ENCODE assay signal across 8 mouse cellular contexts in genomic region chr17:84187727-84188373, GRCm38 (mm10). TPM values are rescaled to one million over a fixed set of nuclear protein-coding genes. Genes with fewer than 3 reads are reported as not detected.
DNase-seq lines count a peak whose midpoint lies in the region; ATAC-seq lines count a peak whose summit lies in the region.

Gene Zfp36l2 (minus strand): TSS chr17:84187947.

- H3K4me1 ChIP-seq in intestine, embryonic 16.5 days (ENCODE audit: control insufficient read depth, insufficient read depth, low read length) = peaks cover 23% of the 10 kb centered on the region
- H3K4me1 ChIP-seq in midbrain, embryonic 10.5 days = peaks cover 56% of the 10 kb centered on the region

- peak within 1 kb of the TSS; percentile 100 for H3K27ac ChIP-seq in intestine, embryonic 16.5 days (ENCODE audit: low read length)
- peak within 1 kb of the TSS; percentile 98 for H3K27ac ChIP-seq in midbrain, embryonic 10.5 days (replicated peaks)

- no peaks in the 10 kb centered on the region for H3K9me3 ChIP-seq in intestine, embryonic 16.5 days (ENCODE audit: control insufficient read depth, low read length)
- no peaks in the 10 kb centered on the region for H3K9me3 ChIP-seq in midbrain, embryonic 10.5 days (replicated peaks)

- peak within 1 kb of the TSS; percentile 94 for H3K4me3 ChIP-seq in intestine, embryonic 16.5 days (ENCODE audit: low read length)
- H3K4me3 ChIP-seq in midbrain, embryonic 10.5 days = peak within 1 kb of the TSS; percentile 95

- H3K36me3 ChIP-seq in intestine, embryonic 16.5 days (ENCODE audit: control insufficient read depth, insufficient read depth, low read length) = peaks cover 5% of the 10 kb centered on the region
- H3K36me3 ChIP-seq in midbrain, embryonic 10.5 days = peaks cover 37% of the 10 kb centered on the region

- H3K27me3 ChIP-seq in intestine, embryonic 16.5 days (replicated peaks; ENCODE audit: control insufficient read depth, insufficient read depth, low read length) = no peaks in the 10 kb centered on the region
- H3K27me3 ChIP-seq in midbrain, embryonic 10.5 days (ENCODE audit: low read depth, poor library complexity, severe bottlenecking) = peaks cover 9% of the 10 kb centered on the region; the same call in 1 of the 2 replicates

- peak within 1 kb of the TSS; percentile 98 for H3K9ac ChIP-seq in intestine, embryonic 16.5 days (ENCODE audit: low read depth, low read length)

- peak; percentile 98 for DNase-seq in adrenal gland, adult 2 months
- peak; percentile 98 for DNase-seq in embryo, embryonic 9.5 days (ENCODE audit: extremely low spot score)
- DNase-seq in gastrocnemius, postnatal 4 days (ENCODE audit: low spot score in 2 of 2) = peak; percentile 95 to 97
- peak; percentile 78 to 81 for DNase-seq in left cerebral cortex, postnatal 36 days (ENCODE audit: low spot score in 2 of 2)
- peak; percentile 97 for DNase-seq in midbrain, embryonic 10.5 days (ENCODE audit: low spot score)
- peak; percentile 71 to 76 for DNase-seq in right cerebral cortex, postnatal 36 days (ENCODE audit: low spot score in 2 of 2)
- DNase-seq in yolk sac, embryonic 10.5 days (ENCODE audit: low spot score) = peak; percentile 98

- intact Hi-C loops in left cerebral cortex, postnatal 36 days (cut with DNase I) = loop anchor here (1.0 to 5.0 kb wide), 3 partner anchors 76 to 215 kb away; no protein-coding TSS in a partner anchor

- under 1% methylated on average over 60 of the region's 76 CpGs for WGBS in intestine, embryonic 16.5 days
- under 1% methylated on average over 76 of the region's 76 CpGs for WGBS in midbrain, embryonic 10.5 days

- H3K4me2 ChIP-seq in intestine, embryonic 16.5 days (ENCODE audit: low read depth, low read length) = peak within 1 kb of the TSS; percentile 91

- peak; percentile 83 for ATAC-seq in intestine, embryonic 16.5 days

RNA-seq across cellular contexts. Expression of gene Zfp36l2, which starts in this region (rescaled TPM):
- total RNA-seq in adrenal gland, adult 2 months (2021) = 10 to 100 TPM; 53.6 to 87.6 TPM
- 159 and 170 TPM in 2 replicates for polyA plus RNA-seq in adrenal gland, adult 2 months (2012; rRNA removed)
- total RNA-seq in gastrocnemius, postnatal 4 days (2021) = 10 to 100 TPM; 41.2 to 47.3 TPM
- 14.4 and 16.2 TPM in 2 replicates for polyA plus RNA-seq in intestine, embryonic 16.5 days (2015; fragmentation: Nextera tagmentation; extraction: Ambion mirVana)
- total RNA-seq in left cerebral cortex, postnatal 36 days (2021) = 10 to 100 TPM; 23.9 to 28.3 TPM
- polyA plus RNA-seq in midbrain, embryonic 10.5 days (2016; fragmentation: Nextera tagmentation; extraction: Ambion mirVana) = 7.8 and 8.1 TPM in 2 replicates

Comparison
In these comparisons a context has a peak if more than half of its experiments do, and no peak if none do; other contexts are left out.
1. Peak in every context shown above with its lines: DNase-seq, ATAC-seq, H3K4me3 ChIP-seq and H3K27ac ChIP-seq.